Mouse (Mus musculus) bone marrow, adult 2 months (tissue): ENCODE measurements around the gene Cdh10. TPM values are rescaled to one million over a fixed set of nuclear protein-coding genes. Genes with fewer than 3 reads are reported as not detected.

ENCODE experiments used
- H3K27ac ChIP-seq: fragments of 200-500 bp; 2 replicates; pipeline ENCODE4 v1.5.1; 2012; ENCODE audit warnings: low read depth, mild to moderate bottlenecking, control low read depth, inconsistent platforms, low read length; ENCODE audit not compliant: control insufficient read depth, poor library complexity, insufficient read depth
- H3K4me1 ChIP-seq: fragments of 200-500 bp; 2 replicates; pipeline ENCODE4 v1.6.1; 2011; ENCODE audit warnings: low read length; ENCODE audit not compliant: control insufficient read depth, insufficient read depth
- H3K4me3 ChIP-seq: fragments of 200-500 bp; replicated peaks from 2 replicates; pipeline ENCODE3; 2011; ENCODE audit warnings: mild to moderate bottlenecking, low read depth, low read length, control low read depth; ENCODE audit not compliant: control insufficient read depth
- CTCF ChIP-seq: fragments of 200-500 bp; IDR thresholded peaks from 2 replicates; pipeline ENCODE4 v1.5.1; 2011; ENCODE audit warnings: low read length, control low read depth; ENCODE audit not compliant: control insufficient read depth, insufficient read depth
- POLR2A ChIP-seq: fragments of 200-500 bp; IDR thresholded peaks from 2 replicates; pipeline ENCODE4 v1.6.1; 2011; ENCODE audit warnings: low read depth, mild to moderate bottlenecking, control low read depth, low read length, borderline replicate concordance; ENCODE audit not compliant: control insufficient read depth
- WGBS: fragments of 180-500 bp; shearing (Covaris S2); methylation state at CpG from one replicate; pipeline ENCODE4 v1.1.7; 2018; 5-methylcytosine and 5-hydroxymethylcytosine counted together
- polyA plus RNA-seq: library from polyadenylated mRNA; stranded (reverse); fragments of >200 nt; gene quantifications from 2 replicates; pipeline ENCODE4 v1.2.4, GENCODE M21; 2011; ENCODE audit warnings: low replicate concordance; ENCODE audit not compliant: missing spikeins, insufficient read depth, insufficient read length

The Cdh10 gene
- polyA plus RNA-seq, 1 experiment: 0.77 TPM

DNA sequence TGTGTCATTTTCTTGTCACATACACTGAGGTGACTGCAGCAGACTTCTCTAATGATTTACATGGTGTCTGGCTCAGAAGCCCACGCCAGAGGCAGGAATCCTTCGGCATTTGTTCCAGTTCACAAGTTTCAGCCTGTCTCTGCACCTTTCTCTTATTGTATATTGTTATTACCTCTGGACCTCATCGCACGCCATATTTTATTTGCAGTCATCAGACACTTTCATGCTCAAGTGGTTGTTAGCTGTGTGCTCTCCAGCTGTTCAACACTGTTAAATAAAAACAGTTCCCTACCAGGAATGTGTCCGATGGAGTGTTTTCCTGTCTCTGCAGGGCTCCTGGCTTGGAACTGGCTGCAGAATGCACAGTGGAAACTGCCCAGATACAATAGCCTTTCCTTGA, 26.1 kb downstream of the Cdh10 start:
- TF ChIP-seq POLR2A (no peak), CTCF (no peak)
- WGBS: 67% methylated on average over 5 of the region's 5 CpGs
- H3K4me1 ChIP-seq: no peaks in the 10 kb centered on the region
- H3K4me3 ChIP-seq: no peak overlapping the region
- no peak overlapping the region for H3K27ac ChIP-seq

DNA sequence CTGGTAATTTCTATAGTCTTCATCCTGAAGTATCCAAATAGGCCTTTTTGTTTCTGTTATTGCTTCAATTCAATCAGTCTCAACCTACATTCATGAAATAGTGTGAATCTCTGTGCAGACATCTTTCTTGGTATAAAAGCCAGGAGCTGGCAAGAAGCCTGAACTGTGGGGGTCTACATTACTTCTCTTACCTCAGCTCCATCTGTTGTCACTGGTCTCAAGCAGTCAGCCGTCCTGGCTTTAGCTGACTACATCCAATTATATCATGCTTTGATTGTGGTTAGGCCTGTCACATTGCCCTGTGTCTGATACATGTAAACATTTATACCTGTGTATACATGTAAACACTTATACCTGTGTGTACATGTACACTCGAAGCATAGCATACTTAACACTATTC, 31.8 kb downstream of the Cdh10 start:
- Histone ChIP-seq H3K27ac (no peak overlapping the region), H3K4me1 (no peaks in the 10 kb centered on the region), H3K4me3 (no peak overlapping the region)
- TF ChIP-seq POLR2A: no peak
- TF ChIP-seq CTCF: no peak
- 75% methylated on average over 2 of the region's 2 CpGs for WGBS

DNA sequence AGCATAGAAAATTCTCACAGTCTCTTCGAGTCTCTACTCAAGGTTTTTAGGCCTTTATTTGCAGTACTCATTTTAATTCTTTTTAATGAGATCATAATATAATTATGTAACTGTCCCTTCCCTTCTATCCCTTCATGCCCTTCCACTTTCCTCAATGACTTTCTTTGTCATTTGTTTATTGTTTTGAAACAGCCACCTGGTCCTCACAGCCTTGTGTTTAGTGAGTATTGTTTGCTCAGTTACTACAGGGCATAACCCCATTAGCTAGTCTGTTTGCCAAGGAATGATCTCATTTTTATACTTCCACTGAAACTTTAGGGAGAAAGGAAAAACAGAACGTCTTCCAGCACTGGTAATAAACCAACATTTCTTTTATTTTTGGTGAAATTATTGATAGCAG, 39.4 kb downstream of the Cdh10 start:
- no peaks in the 10 kb centered on the region for H3K4me1 ChIP-seq
- no peak overlapping the region for H3K4me3 ChIP-seq
- 53% methylated on average over 2 of the region's 2 CpGs for WGBS
- TF ChIP-seq CTCF (no peak), POLR2A (no peak)
- no peak overlapping the region for H3K27ac ChIP-seq

DNA sequence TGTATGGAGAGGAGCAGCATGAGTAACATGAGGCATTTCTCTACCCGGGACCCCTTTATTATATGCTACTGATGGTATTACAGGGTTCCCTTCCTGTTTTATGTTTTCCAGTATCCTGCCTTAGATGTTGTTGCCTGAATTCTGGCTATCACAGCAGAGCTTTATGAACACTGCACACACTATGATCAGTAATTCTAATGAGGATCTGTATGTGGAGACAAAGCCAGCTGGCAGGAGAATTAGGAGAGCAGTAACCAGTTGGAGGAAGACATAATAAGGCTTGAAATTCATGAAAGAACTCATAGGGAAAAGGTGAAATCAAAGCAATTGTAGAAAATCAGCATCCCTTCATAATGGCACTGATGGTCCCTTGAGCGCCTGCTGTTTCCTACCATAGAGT, 51.1 kb downstream of the Cdh10 start:
- Histone ChIP-seq H3K4me1 (no peaks in the 10 kb centered on the region), H3K27ac (no peak overlapping the region), H3K4me3 (no peak overlapping the region)
- 88% methylated on average over 2 of the region's 2 CpGs for WGBS
- TF ChIP-seq CTCF (no peak), POLR2A (no peak)

DNA sequence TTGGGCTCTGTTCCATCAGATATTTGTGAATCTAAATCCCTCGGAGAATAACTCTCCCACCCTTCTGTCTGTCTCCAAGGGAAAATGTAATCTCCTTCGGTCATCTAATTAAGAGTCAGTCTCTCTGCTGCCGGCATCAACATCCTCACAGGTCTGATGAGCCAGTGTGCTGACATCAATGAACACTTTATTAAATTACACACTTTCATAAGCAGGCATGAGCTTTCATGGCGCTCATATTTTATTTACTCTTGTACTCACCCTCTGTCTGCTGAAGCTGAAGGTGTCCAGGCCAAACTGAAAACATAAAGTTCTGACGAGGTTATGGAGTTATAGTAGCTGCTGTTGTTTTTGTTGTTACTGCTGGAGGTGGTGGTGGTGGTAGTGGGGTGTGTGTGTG, 62.7 kb downstream of the Cdh10 start:
- TF ChIP-seq POLR2A (no peak), CTCF (no peak)
- Histone ChIP-seq H3K4me1 (no peaks in the 10 kb centered on the region), H3K27ac (no peak overlapping the region), H3K4me3 (no peak overlapping the region)
- WGBS: 77% methylated on average over 5 of the region's 5 CpGs

DNA sequence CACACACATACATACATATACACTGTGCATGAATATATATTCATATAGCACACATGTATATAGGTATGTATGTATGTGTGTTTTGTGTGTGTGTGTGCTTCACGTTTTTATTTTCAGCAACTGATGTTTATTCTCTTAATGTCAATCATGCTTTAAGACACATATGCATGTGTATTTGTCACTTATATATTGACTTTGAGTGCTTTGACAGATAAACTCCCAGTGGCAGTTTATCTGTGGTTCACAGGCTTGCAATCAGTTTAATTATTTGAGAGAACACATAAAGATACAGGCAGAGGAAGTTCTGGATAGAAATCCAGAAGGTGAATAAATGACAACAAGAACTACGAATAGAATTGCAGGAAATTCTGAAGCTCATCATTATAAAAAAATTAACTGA, 67.9 kb downstream of the Cdh10 start:
- no peak overlapping the region for H3K4me3 ChIP-seq
- H3K4me1 ChIP-seq: no peaks in the 10 kb centered on the region
- H3K27ac ChIP-seq: no peak overlapping the region
- no peak for TF ChIP-seq POLR2A
- no peak for TF ChIP-seq CTCF
- WGBS: 54% methylated on average over 2 of the region's 2 CpGs

DNA sequence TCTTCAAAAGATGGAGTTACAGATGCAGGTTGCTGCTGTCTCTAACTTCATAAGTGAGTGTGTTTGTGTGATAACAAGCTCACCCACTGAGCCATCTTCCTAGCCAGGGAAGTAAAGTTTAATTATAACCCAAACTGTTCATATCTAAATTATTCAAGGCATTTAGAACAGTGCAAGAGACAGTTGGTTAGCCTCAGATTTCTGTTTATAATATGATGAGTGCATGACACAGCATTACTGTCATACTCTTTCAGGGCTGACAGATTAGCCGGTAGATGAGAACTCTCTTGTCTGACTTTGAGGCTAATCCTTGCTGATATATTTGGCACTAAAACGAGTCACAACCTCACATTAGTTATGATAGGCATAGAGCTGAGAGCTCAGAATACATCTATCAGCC, 70.2 kb downstream of the Cdh10 start:
- Histone ChIP-seq H3K4me3 (no peak overlapping the region), H3K27ac (no peak overlapping the region), H3K4me1 (no peaks in the 10 kb centered on the region)
- TF ChIP-seq POLR2A (no peak), CTCF (no peak)
- 74% methylated on average over 2 of the region's 2 CpGs for WGBS

DNA sequence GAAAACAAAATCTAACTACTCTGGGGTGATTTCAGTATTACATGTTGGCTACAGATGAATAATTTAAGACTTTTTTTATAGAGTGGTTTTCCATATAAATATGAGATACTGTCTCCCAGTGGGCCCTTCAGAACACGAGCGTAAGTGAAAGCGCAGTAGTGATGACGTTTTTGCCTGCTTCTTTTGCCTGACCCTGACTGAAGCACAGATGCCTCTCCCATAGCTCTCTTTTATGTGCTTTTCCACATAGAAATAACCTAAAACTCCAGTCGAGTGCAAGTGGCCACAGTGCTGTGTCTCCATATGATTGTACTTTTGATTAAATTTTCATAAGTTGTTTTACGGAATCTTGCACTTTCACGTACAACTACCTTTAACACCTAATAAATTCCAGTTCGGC, 71.6 kb downstream of the Cdh10 start:
- TF ChIP-seq POLR2A (no peak), CTCF (no peak)
- WGBS: 85% methylated on average over 8 of the region's 8 CpGs
- Histone ChIP-seq H3K4me3 (no peak overlapping the region), H3K27ac (no peak overlapping the region), H3K4me1 (no peaks in the 10 kb centered on the region)

DNA sequence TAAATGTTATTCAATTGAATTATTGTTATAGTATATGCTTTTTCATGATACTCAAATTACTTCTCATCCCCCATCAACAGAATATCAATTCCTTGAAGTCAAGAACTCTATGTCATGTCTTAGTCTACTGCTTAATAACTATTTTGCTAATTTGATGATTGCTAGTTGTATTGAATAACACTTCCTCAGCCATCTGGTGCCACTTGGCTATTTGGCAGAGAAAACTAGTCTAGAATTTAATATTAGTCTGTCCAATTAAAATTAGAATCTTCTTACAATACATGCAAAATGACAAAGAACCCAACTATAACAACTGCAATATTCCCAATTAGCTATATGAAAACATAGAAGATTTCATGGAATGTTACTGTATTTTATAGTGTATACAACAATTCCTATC, 82.0 kb downstream of the Cdh10 start:
- Histone ChIP-seq H3K4me3 (no peak overlapping the region), H3K4me1 (no peaks in the 10 kb centered on the region), H3K27ac (no peak overlapping the region)
- TF ChIP-seq POLR2A (no peak), CTCF (no peak)

DNA sequence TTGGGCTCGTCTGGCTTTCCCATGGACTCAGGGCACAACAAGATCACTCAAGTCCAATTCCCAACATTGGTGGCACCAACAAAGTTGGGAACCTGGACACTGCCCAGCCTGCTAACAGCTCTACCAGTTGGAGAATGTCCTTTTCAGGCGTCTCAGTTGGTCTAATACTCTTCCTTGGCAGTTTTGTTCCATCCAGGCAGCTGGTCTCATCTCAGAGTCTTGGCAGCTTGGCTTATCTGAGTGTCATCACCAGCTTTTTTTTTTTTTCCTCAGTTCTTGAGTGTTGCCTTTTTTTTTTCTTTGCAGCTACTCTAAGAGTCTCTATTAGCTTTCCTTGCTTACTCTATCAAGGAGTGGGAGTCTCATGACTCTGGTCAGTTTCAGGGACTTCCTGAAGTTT, 85.4 kb downstream of the Cdh10 start:
- 77% methylated on average over 2 of the region's 2 CpGs for WGBS
- no peak overlapping the region for H3K4me3 ChIP-seq
- no peak overlapping the region for H3K27ac ChIP-seq
- H3K4me1 ChIP-seq: no peaks in the 10 kb centered on the region
- TF ChIP-seq POLR2A: no peak
- TF ChIP-seq CTCF: no peak
